Mouse (Mus musculus) inflammation-experienced regulatory T-cells, adult 6 months (primary cell): ENCODE data around the gene Vdr. TPM values are rescaled to one million over a fixed set of nuclear protein-coding genes. Genes with fewer than 3 reads are reported as not detected.
A peak's percentile ranks its signal among the peaks of the same experiment; 100 is the strongest.

Experiments used
- ATAC-seq: one replicate; pipeline ENCODE4 v1.8.0; 2017
- polyA plus RNA-seq, 3 experiments: library from polyadenylated mRNA; unstranded; fragments of 100-300 nt; shearing (Covaris generic); gene quantifications; one replicate each; pipeline ENCODE4 v1.2.1; 2017

Gene Vdr
- polyA plus RNA-seq, 3 experiments from 2014 or later, result 0.16 to 2.8 (median 2.1) TPM

DNA sequence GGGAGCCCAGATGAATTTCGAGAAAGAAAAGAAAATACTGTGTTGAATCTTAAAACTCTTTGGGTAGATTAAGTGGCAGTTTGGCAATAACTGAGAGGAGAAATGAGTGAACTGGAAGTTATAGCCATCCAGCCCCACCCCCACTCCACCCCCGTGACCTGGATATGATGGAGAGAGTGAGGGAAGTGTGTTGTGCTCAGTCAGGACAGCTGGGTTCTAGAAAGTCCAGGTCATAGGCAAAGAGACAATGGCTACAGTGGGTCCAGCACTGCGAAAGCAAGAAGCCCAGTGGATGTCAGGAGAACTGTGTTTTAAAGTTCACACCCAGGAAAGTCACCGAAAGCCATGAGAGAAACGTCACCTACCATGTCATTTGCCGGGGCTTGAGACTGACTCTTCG, 8.8 kb upstream of the Vdr start:
- no peak for ATAC-seq

DNA sequence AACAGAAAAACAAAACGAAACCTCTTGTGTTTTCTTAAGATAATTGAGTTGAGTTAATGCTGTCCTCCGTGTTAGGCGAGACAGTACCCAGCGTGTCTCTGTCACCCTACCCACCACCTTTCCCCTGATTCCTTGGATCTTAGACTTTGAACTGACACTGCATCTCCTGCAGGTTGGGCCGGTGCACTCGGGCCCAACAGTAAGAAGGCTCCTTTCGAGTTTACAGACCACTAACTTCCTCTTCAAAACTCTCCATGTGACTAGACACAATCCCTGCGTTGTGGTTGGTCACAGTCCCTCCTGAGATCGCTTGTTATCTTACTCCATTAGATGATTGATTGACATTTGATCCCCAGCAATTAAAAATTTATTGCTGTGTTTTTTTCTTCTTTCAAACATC, 7.6 kb upstream of the Vdr start:
- no peak for ATAC-seq

DNA sequence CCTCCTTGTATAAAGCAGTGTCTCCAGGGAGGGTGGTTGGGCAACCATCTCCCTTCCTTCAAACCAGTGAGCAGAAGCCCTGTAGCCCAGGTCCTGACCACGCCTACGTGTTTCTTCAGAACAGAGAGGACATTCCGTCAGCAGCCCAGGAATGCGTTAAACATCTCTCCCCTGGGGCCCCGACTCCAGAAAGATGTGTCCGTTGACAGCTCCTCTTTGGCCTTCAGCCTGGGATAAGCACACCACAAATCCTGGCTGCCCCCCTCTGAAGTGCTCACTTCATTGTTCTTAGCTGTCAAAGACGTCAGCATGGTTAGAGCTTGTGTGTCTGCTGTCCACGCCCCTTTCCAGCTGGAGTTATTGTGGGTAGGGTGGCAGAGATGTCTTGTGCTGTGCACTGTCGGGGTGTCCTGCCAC, 3.9 kb upstream of the Vdr start:
- ATAC-seq, result no peak

DNA sequence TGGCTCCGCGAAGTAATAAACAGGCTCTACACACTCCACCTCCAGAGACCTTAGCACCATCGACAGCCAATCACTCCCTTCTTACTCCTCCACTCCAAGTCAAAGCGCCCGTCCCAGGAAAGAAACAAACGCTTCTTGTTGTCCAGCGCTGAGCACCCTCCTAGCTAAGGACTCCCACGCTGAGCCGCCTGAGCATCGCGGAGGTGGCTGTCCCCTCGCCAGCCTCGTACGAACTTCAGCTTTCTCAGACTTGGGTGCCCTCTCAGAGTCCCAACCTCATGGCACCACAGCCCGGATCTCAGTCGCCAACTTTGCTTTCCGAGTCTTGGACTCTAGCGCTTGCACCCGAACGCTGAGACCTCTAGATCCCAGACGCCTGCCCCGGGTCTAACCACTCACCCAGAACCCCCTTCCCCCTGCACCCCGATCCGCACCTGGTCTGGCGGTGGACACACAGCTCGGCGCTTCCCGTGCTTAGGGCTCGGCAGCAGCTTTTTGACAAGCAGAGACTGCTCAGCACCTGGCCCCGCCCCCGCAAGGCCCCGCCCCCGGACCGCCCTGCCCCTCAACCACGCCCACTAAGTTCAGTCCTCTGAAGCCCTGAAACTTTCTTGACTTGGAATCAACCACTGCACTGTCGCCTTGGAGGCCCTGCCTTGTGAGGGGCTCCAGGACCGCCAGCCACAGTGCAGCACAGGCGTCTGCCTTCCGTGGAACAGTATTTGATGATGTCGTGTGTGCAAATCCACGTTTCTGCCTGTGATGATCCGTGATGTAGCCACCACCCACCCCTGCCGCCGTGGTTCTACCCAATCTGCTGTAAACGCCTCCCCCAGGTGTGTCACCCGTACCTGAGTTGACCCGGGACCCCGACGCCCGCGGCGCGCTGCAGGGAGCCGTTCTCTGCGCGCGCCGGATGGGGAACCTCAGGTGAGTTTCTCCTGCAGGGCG, 2.4 kb downstream of the Vdr start:
- ATAC-seq, result peak; percentile 83

DNA sequence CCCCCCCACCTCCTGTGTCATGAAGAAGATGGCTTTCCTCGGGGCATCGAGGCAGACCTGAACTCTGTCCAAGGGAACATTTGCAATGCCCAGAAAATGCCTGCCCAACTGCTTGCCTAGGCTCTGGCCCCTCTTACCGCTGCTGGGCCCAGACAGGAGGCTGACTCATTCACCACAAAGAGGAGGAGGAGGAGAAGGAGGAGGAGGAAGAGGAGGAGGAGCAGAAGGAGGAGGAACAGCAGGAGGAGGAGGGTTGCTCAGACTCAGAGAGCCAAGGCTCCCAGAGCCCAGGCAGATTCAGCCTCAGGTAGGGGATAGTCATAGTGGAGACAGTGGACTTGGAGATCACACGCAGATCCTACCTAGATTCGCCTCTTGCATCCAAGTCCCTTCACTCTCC, 3.2 kb downstream of the Vdr start:
- peak; percentile 25 for ATAC-seq

DNA sequence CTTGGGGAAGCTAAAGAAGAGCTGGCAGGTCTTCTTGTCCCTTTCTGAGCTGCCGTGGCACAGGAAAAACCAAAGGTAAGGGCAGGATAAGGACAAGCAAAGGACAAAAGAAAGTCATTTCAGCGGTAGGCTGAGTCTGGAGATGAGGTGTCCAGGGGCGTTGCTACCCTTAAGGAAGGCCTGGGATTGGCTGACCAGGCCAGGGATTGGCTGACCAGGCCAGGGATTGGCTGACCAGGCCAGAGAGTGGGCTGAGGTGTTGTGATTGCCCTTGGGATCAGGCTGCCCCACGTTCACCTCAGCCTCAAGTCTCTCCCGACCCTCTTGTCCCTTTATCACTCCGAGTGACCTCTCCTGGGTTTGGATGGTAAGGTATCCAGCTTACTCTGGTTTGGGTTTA, 5.1 kb downstream of the Vdr start:
- ATAC-seq, result no peak

DNA sequence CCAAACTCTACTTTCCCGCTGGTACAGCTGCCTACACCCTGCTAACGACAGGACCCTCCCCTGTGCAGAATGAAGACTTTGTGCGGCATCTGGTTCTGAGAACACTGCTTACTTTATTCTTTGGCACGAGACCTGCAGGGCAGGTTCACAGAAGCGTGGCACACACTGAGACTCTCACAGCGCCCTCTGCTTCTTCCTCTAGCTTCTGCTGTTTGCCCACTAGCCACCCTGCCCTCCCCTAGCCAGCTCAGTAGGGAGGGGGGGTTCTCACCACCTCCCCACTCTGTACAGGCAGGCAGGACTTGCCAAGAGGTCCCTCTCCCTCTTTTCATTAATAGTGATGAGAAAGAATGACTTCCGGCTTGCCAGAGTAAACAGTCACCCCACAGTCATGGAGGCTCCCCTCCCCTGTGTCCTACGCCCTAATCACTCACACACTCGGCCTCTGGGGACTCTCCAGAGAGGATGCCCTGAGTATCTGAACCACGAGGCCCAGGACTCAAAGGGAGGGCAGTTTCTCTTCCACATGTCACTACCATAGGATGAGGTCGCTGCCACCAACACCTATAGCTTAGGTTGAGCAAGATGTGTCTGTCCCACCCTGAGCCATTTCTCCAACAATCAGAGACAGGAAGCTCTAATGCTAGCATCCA, 6.0 kb downstream of the Vdr start:
- no peak for ATAC-seq

DNA sequence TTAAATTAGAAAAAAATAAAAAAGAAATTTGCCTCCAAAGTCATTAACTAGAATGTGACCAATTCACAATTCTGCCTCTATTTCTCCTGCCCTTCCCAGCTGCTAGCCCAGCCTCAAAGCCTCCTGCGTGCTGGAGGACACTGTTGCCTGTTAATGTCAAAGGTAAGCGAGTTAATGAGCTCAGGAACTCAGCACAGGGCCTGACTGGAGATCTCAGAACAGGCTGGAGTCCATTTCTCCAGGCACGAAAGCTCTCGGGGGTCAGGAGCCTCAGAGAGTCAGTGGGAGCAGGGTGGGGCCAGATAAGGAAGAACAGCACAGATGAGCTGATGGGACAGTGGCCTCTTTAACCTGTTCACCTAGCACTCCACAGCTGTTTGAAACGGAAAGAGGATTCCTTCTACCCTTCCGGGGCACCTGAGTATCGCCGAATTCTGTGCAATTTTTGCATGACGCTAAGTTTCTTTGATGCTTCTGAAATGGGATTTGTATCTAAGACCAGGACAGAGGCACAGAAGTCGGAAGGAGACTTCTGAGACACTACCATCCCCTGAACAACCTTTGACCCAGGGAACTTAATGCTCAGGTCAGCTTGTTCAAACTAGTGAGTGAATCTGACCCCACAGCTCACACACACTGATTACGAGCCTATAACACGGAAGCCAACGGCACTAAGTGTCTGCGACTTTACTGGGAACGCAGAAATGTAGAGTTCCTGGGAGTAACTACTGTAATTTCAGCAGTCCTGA, 7.0 kb downstream of the Vdr start:
- no peak for ATAC-seq

DNA sequence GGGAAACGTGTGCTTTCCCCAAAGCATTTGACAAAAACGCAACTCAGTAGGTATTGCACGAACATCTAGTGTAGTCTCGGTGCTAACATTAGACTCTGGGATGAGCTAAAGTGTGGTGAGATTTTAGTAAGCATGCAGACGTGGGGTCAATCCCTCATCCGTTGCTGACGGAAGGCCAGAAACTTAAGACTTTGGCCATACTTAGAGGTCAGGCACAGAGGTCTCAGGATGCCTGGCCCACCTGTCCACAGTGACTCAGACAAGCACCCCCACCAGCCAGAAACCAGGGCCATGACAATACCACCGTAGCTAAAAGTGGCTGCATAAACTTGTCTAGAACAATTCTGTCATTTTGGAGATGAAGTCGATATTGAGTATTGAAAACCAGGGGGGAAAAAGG, 9.4 kb downstream of the Vdr start:
- ATAC-seq, result no peak

DNA sequence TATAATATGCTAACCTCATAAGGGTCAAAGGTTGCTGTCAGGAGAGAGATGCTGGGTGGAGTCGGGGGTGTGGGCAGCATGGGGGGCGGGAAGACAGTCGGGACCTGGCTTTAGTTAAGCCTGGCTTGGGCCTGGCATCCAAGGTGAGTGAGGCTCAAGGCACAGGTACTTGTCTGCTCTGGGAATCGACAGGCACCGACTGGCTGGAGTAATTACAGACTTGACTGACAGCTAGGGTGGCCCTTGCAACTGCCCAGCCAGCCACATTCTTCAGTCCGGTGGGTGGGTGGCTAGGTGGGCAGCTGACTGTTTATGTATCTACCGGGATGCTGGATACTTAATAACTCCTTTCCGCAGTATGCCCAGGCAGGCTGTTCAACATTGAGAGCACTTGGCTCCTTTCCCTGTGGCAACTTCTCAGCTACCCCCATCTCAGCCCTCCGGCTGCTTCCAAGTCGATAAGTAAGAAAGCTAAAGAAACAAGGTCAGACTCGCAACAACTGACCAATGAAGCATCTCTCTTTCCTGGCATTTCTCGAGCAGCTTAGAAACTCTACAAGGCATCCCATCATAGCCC, 10.0 kb downstream of the Vdr start:
- no peak for ATAC-seq

DNA sequence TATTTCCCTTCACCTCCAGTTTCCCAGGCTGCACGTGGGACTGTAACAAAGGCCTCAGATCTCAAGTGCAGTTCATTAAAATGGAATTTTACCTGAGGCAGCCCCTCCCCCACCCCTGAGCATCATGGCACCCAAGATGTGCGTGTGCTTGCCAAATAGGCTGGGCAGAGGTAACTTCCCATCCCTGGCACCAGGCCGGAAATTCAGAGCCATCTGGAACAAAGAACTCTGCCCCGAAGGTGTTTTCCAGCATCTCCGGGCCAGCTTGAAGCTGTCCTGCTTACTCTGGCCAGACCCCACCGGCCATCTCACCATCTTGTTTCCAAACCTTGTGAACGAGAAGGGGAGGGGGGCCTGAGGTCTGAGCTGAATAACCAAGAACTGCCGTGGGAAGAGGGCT, 10.7 kb downstream of the Vdr start:
- ATAC-seq, result no peak

DNA sequence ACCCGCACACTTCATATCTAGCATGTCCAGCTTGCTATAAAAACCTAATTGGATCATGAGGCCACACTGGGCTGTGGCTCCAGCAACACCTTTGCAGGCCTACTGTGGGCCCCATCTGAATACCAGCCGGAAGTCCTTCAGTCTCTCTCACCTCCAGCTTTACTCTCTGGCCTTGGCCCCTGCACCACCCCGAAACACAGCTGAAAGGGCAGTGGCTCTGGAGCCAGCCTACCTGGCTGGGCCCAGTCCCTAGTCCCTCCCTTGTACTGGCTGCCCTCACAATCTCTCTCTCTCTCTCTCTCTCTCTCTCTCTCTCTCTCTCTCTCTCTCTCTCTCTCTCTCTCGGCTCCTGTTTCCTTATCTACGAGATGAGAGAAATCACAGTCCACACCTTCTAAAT, 11.6 kb downstream of the Vdr start:
- ATAC-seq, result no peak

DNA sequence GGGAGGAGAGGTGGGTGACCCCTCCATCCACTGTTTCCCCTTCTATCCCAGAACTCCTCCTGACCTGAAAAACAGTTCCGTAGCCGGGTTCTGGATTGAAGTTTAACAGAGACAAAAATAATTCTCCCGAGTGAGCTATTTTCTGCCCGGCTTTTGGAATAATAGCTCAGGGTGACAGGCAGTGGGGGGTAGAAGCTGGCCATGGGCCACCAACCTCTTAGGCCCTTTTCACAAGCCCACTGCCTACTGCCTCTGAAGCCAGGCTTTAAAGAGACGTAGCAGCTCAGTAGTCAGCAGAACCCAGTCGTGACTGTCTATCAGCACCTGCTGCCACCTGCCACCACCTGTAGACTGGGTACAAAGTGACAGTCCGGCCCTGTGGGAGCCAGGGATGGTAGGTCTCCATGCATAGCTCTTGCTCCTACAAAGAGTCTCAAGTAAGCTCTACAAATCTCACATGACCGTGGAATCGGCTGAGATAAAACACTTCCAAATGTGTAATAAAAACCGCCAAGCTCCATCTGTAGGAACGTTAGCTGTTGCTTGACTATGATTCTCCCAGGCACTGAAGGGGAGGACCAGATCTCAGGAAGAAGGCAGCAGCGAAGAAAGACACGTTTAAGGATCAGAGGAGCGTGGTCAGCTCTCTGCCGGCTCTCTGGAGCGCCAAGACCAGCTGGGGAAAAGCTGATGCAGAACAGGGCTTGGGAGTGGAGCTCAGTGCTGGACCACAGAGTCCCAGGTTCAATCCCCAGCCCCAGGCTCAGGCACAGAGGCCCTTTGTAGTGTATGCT, 13.4 kb downstream of the Vdr start:
- no peak for ATAC-seq

DNA sequence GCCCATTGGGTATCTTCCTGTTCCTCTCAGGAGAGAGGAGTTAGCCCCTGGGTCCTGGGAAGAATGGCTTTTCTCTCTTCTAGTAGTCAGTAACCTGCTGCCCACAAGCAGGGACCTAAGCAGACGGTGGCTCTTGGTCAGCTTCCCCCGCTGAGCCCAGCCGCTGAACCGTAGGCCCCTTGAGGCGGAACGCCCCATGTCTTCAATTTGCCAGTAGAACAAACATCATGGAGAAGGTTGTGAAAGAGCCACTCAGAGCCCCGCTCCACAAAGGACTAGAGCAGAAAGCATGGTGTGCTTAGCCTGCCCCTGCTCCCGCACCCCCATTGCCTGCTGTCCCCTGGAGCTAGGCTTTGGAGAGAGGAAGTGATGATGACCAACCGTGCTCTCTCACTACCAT, 14.1 kb downstream of the Vdr start:
- no peak for ATAC-seq

DNA sequence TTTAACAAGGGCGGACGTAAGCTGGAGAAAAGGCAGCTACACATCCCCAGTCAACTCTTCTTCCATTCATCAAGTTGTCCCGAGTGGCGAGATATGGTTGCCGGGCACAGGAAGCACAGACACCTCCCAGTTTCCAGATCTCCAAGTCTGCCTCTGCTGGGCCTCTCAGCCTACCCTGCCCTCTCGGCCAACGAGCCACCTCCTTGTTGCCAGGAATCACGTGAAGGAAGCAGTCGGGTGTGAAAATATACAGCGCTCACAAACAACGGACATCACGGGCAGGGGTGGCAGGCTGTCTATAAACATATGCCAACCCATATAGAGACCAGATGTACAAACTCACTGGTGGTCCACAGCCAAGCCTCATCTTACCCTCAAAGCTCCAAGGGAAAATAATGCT, 14.6 kb downstream of the Vdr start:
- ATAC-seq, result no peak

DNA sequence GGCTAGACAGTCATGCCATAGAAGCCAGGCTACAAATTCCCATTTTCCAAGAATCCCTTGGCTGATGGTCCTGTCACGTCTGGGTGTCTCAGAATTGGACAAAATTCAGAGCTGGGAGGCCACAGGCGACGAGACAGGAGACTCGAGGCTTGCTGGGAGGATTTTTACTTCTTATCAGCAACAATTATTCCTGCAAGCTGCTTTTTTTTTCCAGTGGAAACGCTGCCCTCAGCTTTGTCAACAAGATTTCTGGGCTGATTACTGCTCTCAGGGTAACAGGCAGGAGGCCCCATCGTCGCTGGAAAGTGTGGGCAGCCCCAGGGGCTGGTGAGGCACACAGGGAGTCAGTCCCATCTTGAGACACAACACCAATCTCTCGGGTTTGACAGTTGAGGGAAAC, 17.9 kb downstream of the Vdr start:
- ATAC-seq, result no peak

DNA sequence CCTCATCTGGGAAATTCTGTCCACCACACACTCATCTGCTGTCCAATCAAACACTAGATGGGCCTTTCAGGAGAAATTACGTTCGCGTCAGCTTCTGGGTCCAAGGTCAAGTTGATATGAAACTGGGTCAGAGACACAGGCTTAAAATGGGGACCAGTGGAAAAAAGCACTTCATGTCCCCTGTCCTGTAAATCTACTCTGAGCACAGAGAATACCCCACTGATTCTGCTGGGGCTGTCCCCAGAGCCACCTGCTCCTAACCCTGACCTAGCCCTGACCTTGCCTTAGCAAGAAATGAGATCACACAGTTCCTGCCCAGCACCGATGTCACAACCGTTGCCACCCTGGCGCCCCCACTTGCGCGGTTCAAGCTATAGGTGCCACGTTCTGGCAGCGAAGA, 20.0 kb downstream of the Vdr start:
- ATAC-seq, result no peak

DNA sequence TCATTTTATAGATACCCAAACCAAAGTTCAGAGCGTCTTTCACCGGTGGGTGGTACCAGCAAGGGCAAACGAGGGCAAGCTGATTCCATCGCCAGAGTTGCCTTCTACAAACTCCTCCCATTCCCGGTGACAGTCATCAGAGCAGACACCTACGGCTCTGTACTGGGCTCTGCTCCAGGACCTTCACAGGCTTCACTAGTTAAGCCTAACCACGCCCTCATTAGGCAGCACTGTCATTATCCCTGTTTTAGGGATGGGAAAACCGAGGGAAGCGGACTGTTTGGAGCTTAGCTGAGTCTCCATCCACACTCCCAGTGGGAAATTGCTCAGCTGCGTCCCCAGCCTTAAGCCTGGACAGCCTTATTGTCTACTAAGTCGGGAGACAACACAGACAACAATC, 20.4 kb downstream of the Vdr start:
- ATAC-seq, result no peak

DNA sequence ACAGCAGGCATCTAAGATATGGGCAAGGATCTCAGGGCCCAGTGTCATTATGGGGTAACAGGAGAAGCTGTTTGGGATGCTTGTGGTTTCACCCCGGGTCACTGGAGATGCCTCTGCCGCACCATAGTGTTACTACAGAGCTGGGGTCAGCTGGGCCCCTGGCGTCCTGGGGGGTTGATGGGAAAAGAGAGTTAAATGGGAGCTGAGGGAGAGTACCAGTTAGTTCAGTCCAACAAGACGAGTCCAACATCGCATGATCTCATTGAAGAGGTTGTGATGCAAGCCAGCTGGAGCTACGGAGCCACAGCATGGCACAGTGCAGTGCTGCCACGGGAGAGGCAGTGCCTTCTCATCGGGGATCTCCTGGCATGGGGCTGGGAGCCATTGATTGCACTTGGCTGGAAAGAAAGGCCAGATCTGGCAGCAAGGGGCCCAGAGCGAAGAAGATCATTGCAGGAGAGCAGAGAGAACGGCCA, 22.9 kb downstream of the Vdr start:
- ATAC-seq, result no peak

DNA sequence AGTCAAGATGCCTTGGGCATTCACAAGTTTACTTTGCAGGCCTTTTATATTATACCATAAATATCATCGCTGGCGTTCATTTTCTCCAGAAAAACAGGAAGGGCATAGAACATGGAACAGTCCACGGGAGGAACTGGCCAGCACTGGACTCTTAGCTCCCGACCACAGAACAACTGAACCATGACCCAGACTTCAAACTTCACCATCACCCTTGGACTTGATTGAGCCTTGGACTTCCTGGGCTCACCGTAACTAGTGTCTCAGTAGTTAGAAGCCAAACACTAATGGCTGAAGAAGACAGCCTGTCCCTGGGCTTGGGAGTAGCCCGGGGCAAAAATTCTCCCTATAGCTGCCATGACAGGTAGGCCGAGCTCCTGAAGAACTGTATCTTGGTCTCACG, 29.0 kb downstream of the Vdr start:
- no peak for ATAC-seq

DNA sequence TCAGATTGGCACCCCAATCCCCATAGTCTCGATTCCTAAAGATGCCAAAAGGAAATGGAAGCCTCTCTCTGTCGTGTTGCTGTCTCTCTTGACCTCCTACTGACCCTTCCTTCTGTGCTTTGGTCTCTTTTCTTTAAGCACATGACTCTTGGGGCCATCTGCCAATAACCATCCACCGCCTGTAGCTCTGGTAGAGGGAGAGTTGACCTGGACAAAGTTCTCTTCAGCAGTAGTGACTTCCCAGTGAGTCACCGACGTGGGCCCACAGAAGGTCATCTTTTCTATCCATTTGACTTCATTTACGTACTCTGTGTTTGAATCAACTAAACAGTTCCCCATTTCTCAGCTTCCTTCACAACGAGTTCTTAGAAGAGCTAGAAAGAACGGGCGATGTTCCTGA, 30.0 kb downstream of the Vdr start:
- ATAC-seq, result no peak

DNA sequence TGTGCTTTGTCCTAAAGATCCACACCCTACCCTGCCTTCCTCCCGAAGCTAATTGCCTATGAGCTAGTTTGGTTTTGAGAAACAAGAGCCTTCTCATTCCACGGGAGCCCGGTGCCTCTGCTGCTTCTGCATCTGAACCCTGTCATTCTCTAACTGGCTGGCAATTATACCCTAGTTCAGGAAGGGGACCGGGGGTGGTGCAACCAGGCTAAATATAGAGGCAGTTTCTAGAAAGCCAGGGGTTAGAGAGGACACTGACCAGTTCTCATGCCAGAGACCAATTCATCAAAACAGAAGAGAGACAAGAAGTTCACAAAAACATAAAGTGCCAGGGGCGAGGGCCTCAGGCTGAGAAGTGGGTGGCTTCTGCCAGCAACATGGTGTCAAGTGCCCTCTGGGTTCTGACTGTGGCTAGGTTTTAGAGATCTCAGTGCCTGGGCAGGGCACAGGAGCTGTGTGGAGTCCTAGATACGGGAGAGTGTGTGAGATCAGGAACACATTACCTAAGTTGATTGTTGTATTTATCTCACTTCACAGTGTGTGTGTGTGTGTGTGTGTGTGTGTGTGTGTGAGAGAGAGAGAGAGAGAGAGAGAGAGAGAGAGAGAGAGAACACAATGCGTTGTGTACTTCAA, 31.6 kb downstream of the Vdr start:
- no peak for ATAC-seq
